Mouse (Mus musculus): ENCODE data around the gene Il6st. TPM values are rescaled to one million over a fixed set of nuclear protein-coding genes. Genes with fewer than 3 reads are reported as not detected.

Il6st gene
- polyA plus RNA-seq, 1 experiment from 2014 or later = 20.7 TPM

DNA sequence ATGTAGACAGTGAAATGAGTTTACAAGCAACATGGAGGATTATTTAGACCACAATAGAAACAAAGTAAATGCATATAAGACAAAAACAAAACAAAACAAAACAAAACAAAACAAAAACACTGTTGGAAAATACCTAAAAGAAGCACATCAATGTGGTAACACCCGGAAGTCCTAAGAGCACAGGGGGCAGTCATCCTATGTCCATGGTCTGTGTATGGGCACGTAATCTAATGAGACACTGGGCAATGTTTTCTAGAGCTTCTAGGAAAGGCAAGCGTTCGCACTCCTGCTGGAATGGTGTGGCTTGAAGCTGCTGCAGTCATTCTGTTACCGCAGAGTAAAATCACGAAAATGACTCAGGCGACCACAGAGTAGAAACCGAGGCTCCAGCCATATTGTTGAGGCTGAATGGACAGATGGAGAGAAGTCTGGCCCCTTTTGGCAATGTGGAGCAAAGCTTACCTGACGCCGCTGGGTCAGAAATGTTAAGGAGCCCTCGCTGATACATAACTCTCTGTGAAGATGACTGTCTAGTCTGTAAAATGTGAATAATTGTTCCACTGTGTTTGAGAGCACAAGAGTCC, 5.3 kb upstream of the Il6st start:
- H3K4me3 ChIP-seq (replicated peaks; ENCODE audit: low read depth, low read length) = no peak overlapping the region
- WGBS = 92% methylated on average over 11 of the region's 11 CpGs
- no peak overlapping the region for H3K4me2 ChIP-seq (ENCODE audit: low read length)
- no peak for ATAC-seq (ENCODE audit: low FRiP score, low TSS enrichment)
- no peaks in the 10 kb centered on the region for H3K9me3 ChIP-seq (ENCODE audit: control insufficient read depth, low read length)
- no peak for DNase-seq
- H3K27ac ChIP-seq (replicated peaks; ENCODE audit: low read depth, low read length) = no peak overlapping the region
- no peak overlapping the region for H3K9ac ChIP-seq (replicated peaks; ENCODE audit: low read length)
- peaks cover 6% of the 10 kb centered on the region for H3K4me1 ChIP-seq (ENCODE audit: control insufficient read depth, insufficient read depth, low read length)
- no peaks in the 10 kb centered on the region for H3K27me3 ChIP-seq (ENCODE audit: control insufficient read depth, insufficient read depth, low read length)
- no peaks in the 10 kb centered on the region for H3K36me3 ChIP-seq (ENCODE audit: control insufficient read depth, insufficient read depth, low read length)

DNA sequence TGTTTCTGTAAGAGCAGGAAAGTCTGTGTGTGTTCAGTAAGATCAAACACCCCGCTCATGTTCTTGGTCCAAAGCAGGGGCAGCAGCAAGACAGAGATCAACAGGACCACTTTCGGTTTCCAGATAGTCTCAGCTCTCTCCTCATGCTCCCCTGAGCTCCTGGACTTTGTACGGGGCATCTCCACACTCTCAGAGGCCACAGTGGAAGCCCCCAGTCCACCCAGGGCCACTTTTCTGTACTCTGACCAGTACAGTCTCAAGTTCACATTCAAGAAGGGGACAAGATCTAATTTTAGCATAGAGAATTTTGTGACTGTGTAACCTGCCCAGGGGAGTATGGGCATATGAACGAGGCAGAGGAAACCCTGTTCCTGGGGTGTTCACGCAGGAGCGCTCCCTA, 3.9 kb upstream of the Il6st start:
- H3K4me2 ChIP-seq (ENCODE audit: low read length) = no peak overlapping the region
- no peak overlapping the region for H3K4me3 ChIP-seq (replicated peaks; ENCODE audit: low read depth, low read length)

DNA sequence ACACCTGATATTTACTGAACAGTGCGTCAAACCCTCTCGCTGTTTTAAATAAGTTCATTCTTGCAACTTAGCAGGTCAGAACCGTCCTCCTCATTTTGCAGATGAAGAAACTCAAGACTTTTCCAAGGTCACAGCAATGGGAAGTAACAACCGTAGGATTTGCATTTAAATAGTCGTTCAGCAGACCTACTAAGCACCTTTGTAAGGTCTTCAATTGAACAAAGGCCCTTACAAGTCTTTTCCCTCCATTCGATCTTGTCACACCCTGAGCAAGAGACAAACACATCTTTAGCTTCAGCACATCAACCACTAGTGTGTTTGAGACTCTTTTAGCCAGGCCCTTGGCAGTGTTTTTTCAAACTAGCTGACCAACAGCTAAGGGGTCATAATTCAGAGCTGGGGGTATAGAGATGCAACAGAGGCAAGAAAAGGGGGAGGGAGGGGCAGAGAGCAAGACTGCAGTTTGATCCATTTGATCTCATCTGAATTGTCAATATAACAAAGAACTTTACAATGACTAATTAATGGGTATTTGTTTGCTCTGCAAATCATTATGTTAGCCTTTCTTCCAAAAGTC, 1.4 kb upstream of the Il6st start:
- Histone ChIP-seq H3K9ac (replicated peaks; ENCODE audit: low read length) (no peak overlapping the region), H3K9me3 (ENCODE audit: control insufficient read depth, low read length) (no peaks in the 10 kb centered on the region), H3K27me3 (ENCODE audit: control insufficient read depth, insufficient read depth, low read length) (no peaks in the 10 kb centered on the region), H3K36me3 (ENCODE audit: control insufficient read depth, insufficient read depth, low read length) (no peaks in the 10 kb centered on the region), H3K4me3 (replicated peaks; ENCODE audit: low read depth, low read length) (no peak overlapping the region), H3K27ac (replicated peaks; ENCODE audit: low read depth, low read length) (no peak overlapping the region), H3K4me2 (ENCODE audit: low read length) (no peak overlapping the region), H3K4me1 (ENCODE audit: control insufficient read depth, insufficient read depth, low read length) (peaks cover 13% of the 10 kb centered on the region)
- WGBS = 50% methylated on average over 6 of the region's 6 CpGs
- ATAC-seq (ENCODE audit: low FRiP score, low TSS enrichment) = no peak
- DNase-seq = no peak

More for the DNA sequence above, 3.9 kb upstream of the Il6st start:
- WGBS = 88% methylated on average over 6 of the region's 6 CpGs
- DNase-seq = no peak
- H3K27me3 ChIP-seq (ENCODE audit: control insufficient read depth, insufficient read depth, low read length) = no peaks in the 10 kb centered on the region
- H3K9me3 ChIP-seq (ENCODE audit: control insufficient read depth, low read length) = no peaks in the 10 kb centered on the region
- peaks cover 11% of the 10 kb centered on the region for H3K4me1 ChIP-seq (ENCODE audit: control insufficient read depth, insufficient read depth, low read length)
- no peak for ATAC-seq (ENCODE audit: low FRiP score, low TSS enrichment)
- H3K27ac ChIP-seq (replicated peaks; ENCODE audit: low read depth, low read length) = no peak overlapping the region
- no peaks in the 10 kb centered on the region for H3K36me3 ChIP-seq (ENCODE audit: control insufficient read depth, insufficient read depth, low read length)
- no peak overlapping the region for H3K9ac ChIP-seq (replicated peaks; ENCODE audit: low read length)

DNA sequence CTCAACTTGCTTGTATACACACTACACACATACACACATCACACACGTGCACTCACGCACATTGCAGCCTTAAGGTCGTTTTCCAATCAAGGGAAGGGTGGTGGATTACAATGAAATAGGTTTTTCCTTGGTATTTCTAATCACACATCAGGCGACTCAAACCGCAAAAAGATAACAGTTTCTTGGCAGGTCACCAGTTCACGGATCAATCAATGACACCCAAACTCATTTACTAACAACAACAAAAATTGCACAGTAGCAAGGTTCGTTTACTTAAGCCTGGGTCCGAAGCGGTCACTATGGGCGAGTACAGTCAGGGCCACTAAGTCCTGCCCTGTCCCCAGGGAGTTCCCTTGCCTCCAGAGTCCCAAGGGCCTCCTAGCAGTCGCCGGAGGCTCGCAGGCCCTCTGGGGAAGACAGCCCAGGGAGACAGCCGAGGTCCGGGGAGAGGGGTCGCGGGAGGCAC, 500 bp upstream of the Il6st start:
- Histone ChIP-seq H3K9me3 (ENCODE audit: control insufficient read depth, low read length) (no peaks in the 10 kb centered on the region), H3K27me3 (ENCODE audit: control insufficient read depth, insufficient read depth, low read length) (no peaks in the 10 kb centered on the region), H3K9ac (replicated peaks; ENCODE audit: low read length) (peak overlapping the region; percentile 82), H3K4me2 (ENCODE audit: low read length) (peak overlapping the region; percentile 90), H3K4me3 (replicated peaks; ENCODE audit: low read depth, low read length) (peak overlapping the region; percentile 93), H3K36me3 (ENCODE audit: control insufficient read depth, insufficient read depth, low read length) (no peaks in the 10 kb centered on the region), H3K4me1 (ENCODE audit: control insufficient read depth, insufficient read depth, low read length) (peaks cover 13% of the 10 kb centered on the region), H3K27ac (replicated peaks; ENCODE audit: low read depth, low read length) (peak overlapping the region; percentile 77)
- peak; percentile 68 for ATAC-seq (ENCODE audit: low FRiP score, low TSS enrichment)
- no peak for DNase-seq
- WGBS = 3% methylated on average over 17 of the region's 17 CpGs

- Histone ChIP-seq H3K36me3 (ENCODE audit: control insufficient read depth, insufficient read depth, low read length) (no peaks in the 10 kb centered on the region), H3K9ac (replicated peaks; ENCODE audit: low read length) (peak overlapping the region; percentile 82), H3K4me2 (ENCODE audit: low read length) (peak overlapping the region; percentile 90), H3K4me1 (ENCODE audit: control insufficient read depth, insufficient read depth, low read length) (peaks cover 13% of the 10 kb centered on the region), H3K4me3 (replicated peaks; ENCODE audit: low read depth, low read length) (peak overlapping the region; percentile 93), H3K27me3 (ENCODE audit: control insufficient read depth, insufficient read depth, low read length) (no peaks in the 10 kb centered on the region), H3K9me3 (ENCODE audit: control insufficient read depth, low read length) (no peaks in the 10 kb centered on the region), H3K27ac (replicated peaks; ENCODE audit: low read depth, low read length) (no peak overlapping the region; the same call in 1 of the 2 replicates)
- no peak for ATAC-seq (ENCODE audit: low FRiP score, low TSS enrichment)
- peak; percentile 9 for DNase-seq
- 5% methylated on average over 18 of the region's 18 CpGs for WGBS
Observed at GRCm38 (mm10) chr13:112464626-112465287, 887 bp downstream of the Il6st start.

- Histone ChIP-seq H3K4me2 (ENCODE audit: low read length) (no peak overlapping the region; the same call in 1 of the 2 replicates), H3K36me3 (ENCODE audit: control insufficient read depth, insufficient read depth, low read length) (no peaks in the 10 kb centered on the region), H3K9ac (replicated peaks; ENCODE audit: low read length) (no peak overlapping the region), H3K27me3 (ENCODE audit: control insufficient read depth, insufficient read depth, low read length) (no peaks in the 10 kb centered on the region), H3K9me3 (ENCODE audit: control insufficient read depth, low read length) (no peaks in the 10 kb centered on the region), H3K4me1 (ENCODE audit: control insufficient read depth, insufficient read depth, low read length) (peaks cover 13% of the 10 kb centered on the region), H3K4me3 (replicated peaks; ENCODE audit: low read depth, low read length) (no peak overlapping the region), H3K27ac (replicated peaks; ENCODE audit: low read depth, low read length) (no peak overlapping the region)
- no peak for DNase-seq
- ATAC-seq (ENCODE audit: low FRiP score, low TSS enrichment) = no peak
- 75% methylated on average over 2 of the region's 2 CpGs for WGBS
Observed at GRCm38 (mm10) chr13:112465585-112465984, 1.7 kb downstream of the Il6st start.

- H3K9ac ChIP-seq (replicated peaks; ENCODE audit: low read length) = no peak overlapping the region
- DNase-seq (no peak), ATAC-seq (ENCODE audit: low FRiP score, low TSS enrichment) (no peak)
- H3K9me3 ChIP-seq (ENCODE audit: control insufficient read depth, low read length) = no peaks in the 10 kb centered on the region
- no peak overlapping the region for H3K27ac ChIP-seq (replicated peaks; ENCODE audit: low read depth, low read length)
- no peak overlapping the region for H3K4me2 ChIP-seq (ENCODE audit: low read length)
- no peaks in the 10 kb centered on the region for H3K27me3 ChIP-seq (ENCODE audit: control insufficient read depth, insufficient read depth, low read length)
- no peaks in the 10 kb centered on the region for H3K36me3 ChIP-seq (ENCODE audit: control insufficient read depth, insufficient read depth, low read length)
- peaks cover 13% of the 10 kb centered on the region for H3K4me1 ChIP-seq (ENCODE audit: control insufficient read depth, insufficient read depth, low read length)
- no peak overlapping the region for H3K4me3 ChIP-seq (replicated peaks; ENCODE audit: low read depth, low read length)
- WGBS = 86% methylated on average over 19 of the region's 19 CpGs
Observed at GRCm38 (mm10) chr13:112466136-112466945, 2.5 kb downstream of the Il6st start.

DNA sequence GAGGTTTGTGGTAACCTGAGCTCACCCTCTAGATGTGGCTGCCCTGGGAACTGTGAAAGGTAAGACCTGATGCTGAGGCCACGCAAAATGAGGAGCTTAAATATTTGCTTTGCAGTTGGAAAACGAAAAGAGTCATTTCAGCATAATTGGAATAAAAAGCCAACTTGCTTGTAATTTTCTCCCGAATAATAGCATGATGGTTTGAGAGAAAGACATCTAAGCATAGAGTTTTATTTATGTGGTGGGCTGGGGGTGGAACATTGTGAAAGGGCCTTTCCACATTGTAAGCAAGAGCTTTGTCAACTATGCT, 3.0 kb downstream of the Il6st start:
- peaks cover 13% of the 10 kb centered on the region for H3K4me1 ChIP-seq (ENCODE audit: control insufficient read depth, insufficient read depth, low read length)
- no peaks in the 10 kb centered on the region for H3K27me3 ChIP-seq (ENCODE audit: control insufficient read depth, insufficient read depth, low read length)
- ATAC-seq (ENCODE audit: low FRiP score, low TSS enrichment) (no peak), DNase-seq (no peak)
- H3K9me3 ChIP-seq (ENCODE audit: control insufficient read depth, low read length) = no peaks in the 10 kb centered on the region
- 87% methylated on average over 3 of the region's 3 CpGs for WGBS
- no peak overlapping the region for H3K9ac ChIP-seq (replicated peaks; ENCODE audit: low read length)
- no peak overlapping the region for H3K4me3 ChIP-seq (replicated peaks; ENCODE audit: low read depth, low read length)
- H3K27ac ChIP-seq (replicated peaks; ENCODE audit: low read depth, low read length) = no peak overlapping the region
- no peaks in the 10 kb centered on the region for H3K36me3 ChIP-seq (ENCODE audit: control insufficient read depth, insufficient read depth, low read length)
- H3K4me2 ChIP-seq (ENCODE audit: low read length) = no peak overlapping the region
